Mouse (Mus musculus) thymus, postnatal 4 days (tissue): ENCODE data around the gene Slc38a1.

ENCODE experiments used
- DNase-seq: peaks from one replicate; pipeline ENCODE4 v3.0.0; 2021

Gene Slc38a1

GRCm38 (mm10) chr15:96551569-96552380 lies 90.9 kb downstream of the Slc38a1 start:
- DNase-seq = peak; percentile 44

- no peak for DNase-seq
Measured at GRCm38 (mm10) chr15:96551107-96551506, 91.6 kb downstream of the Slc38a1 start.

- no peak for DNase-seq
Measured at GRCm38 (mm10) chr15:96548363-96548762, 94.3 kb downstream of the Slc38a1 start.

- DNase-seq = no peak
Measured at GRCm38 (mm10) chr15:96547256-96548195, 95.2 kb downstream of the Slc38a1 start.

- peak; percentile 89 for DNase-seq
Measured at GRCm38 (mm10) chr15:96543181-96543828, 99.4 kb downstream of the Slc38a1 start.

- no peak for DNase-seq
Measured at GRCm38 (mm10) chr15:96542135-96542534, 100.6 kb downstream of the Slc38a1 start.

GRCm38 (mm10) chr15:96537272-96537671 lies 105.4 kb downstream of the Slc38a1 start:
- no peak for DNase-seq

- DNase-seq = no peak
Measured at GRCm38 (mm10) chr15:96536412-96536811, 106.3 kb downstream of the Slc38a1 start.

GRCm38 (mm10) chr15:96527686-96528085 lies 115.0 kb downstream of the Slc38a1 start:
- peak; percentile 81 for DNase-seq

GRCm38 (mm10) chr15:96524239-96524738 lies 118.4 kb downstream of the Slc38a1 start:
- no peak for DNase-seq
